Mouse (Mus musculus) macrophage (primary cell): ENCODE measurements around the gene Gtpbp3. TPM values are rescaled to one million over a fixed set of nuclear protein-coding genes. Genes with fewer than 3 reads are reported as not detected.
A peak's percentile ranks its signal among the peaks of the same experiment; 100 is the strongest.

Experiments used
- H3K27ac ChIP-seq: fragments of 350-480 bp; formaldehyde crosslinking; 2 replicates; pipeline ENCODE4 v1.9.0; 2021
- H3K36me3 ChIP-seq: fragments of 350-480 bp; formaldehyde crosslinking; 2 replicates; pipeline ENCODE4 v1.9.0; 2021; ENCODE audit errors: inconsistent target
- H3K4me3 ChIP-seq: fragments of 350-480 bp; formaldehyde crosslinking; 2 replicates; pipeline ENCODE4 v1.9.0; 2021; ENCODE audit errors: inconsistent target
- H3K79me2 ChIP-seq: fragments of 350-480 bp; formaldehyde crosslinking; 2 replicates; pipeline ENCODE4 v1.9.0; 2021; ENCODE audit errors: inconsistent target
- WGBS: methylation state at CpG from one replicate; pipeline ENCODE4 v1.1.7; 2026; ENCODE audit warnings: inconsistent platforms; ENCODE audit not compliant: missing documents; 5-methylcytosine and 5-hydroxymethylcytosine counted together
- polyA plus RNA-seq: library from polyadenylated mRNA; stranded (reverse); fragments of 250-400 nt; gene quantifications from 3 replicates; pipeline ENCODE4 v1.2.4, GENCODE M21; 2018; ENCODE audit warnings: inconsistent platforms
- total RNA-seq, 78 experiments: library from RNA; depleted of rRNA; stranded (reverse); fragments of 250-400 nt; gene quantifications; 1 replicate in 9 of 78; 2 replicates in 24 of 78; 3 replicates in 43 of 78; 4 replicates in 2 of 78; pipeline ENCODE4 v1.2.4; 2018; ENCODE audit warnings: inconsistent platforms in 56 of 78

Gtpbp3 gene
- total RNA-seq (2018; cell fraction: chromatin; rRNA removed) = 10 to 100 TPM in 19 of 26 experiments, 1 to 10 TPM in 7; 1.5 to 39.5 (median 21.6) TPM
- total RNA-seq (2018; cell fraction: cytosol; rRNA removed) = 10 to 100 TPM in 17 of 26 experiments, 1 to 10 TPM in 9; 3.7 to 17.6 (median 12.6) TPM
- total RNA-seq (2018; cell fraction: nucleus; rRNA removed) = 10 to 100 TPM in 19 of 26 experiments, 1 to 10 TPM in 7; 2.7 to 32.3 (median 14.0) TPM
- polyA plus RNA-seq = 4.0 to 12.7 TPM (median 11.4 TPM) in 3 replicates

DNA sequence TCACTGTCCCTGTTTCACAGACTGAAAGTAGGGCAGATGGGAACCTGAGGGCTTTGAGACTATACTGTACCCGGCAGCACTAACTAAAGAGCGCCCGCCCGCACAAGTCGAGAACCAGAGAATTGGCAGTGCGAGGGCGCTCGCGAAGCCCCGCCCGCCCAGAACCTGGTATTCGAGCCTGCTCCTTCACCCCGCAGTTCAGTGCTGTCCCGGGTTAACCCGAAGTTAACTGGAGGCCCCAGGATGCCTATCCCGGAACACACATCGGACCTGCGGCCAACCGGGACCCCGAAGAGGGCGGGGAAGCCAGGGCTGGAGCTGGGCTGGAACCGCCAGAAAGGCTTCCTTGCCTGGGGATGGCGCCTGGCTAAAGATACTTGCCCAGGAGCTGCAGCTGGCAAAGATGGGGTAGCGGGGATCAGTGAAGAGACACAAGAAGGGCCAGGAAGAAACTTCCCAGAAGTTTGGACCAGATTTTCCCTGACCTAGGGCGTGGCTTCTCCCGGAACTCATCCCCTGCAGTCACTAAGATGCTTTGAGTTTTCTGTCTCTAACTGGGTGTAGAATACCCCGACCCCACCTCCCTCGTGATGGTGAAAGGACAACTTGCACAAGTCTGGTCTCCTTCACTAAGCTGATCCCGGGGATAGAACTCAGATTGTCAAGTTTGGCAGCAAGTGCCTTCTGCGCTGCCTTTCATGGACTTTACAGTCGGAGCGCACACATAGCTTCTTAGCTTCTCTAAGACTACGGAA, at the start of gene Gtpbp3:
Gene Gtpbp3 (plus strand): TSS at position 413 of the 755 bp plus-strand sequence.
- peak within 1 kb of the TSS; percentile 72 for H3K4me3 ChIP-seq

GRCm38 (mm10) chr8:71441404-71441803, 46.5 kb upstream of the Gtpbp3 start:
- no peak overlapping the region for H3K27ac ChIP-seq
- no peaks in the 10 kb centered on the region for H3K79me2 ChIP-seq
- H3K4me3 ChIP-seq = no peak overlapping the region
- H3K36me3 ChIP-seq = no peaks in the 10 kb centered on the region
- 0% methylated on average over 7 of the region's 7 CpGs for WGBS

More for the DNA sequence above, at the start of gene Gtpbp3:
- peaks cover 12% of the 10 kb centered on the region for H3K79me2 ChIP-seq
- peaks cover 18% of the 10 kb centered on the region; the same call in 1 of the 2 replicates for H3K36me3 ChIP-seq
- WGBS = under 1% methylated on average over 33 of the region's 33 CpGs
- peak within 1 kb of the TSS; percentile 62 for H3K27ac ChIP-seq

DNA sequence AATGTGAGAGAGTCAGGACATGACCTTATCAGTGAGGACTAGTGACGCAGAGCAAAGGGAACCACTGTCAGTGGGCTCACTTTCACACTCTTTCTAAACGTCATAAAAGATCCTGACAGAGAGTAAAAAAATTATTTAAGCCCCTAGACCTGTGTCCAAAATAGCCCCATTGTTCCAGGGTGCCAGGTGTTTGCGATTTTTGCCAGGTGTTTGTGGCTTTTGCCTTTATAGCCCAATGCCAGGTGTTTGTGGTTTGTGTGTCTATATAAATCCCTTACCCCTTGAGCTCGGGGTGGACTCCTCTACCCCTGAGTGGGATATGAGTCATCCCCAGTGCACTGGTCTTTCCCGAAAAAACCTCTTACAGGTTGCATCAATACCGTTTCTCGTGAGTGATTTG, 42.8 kb upstream of the Gtpbp3 start:
- H3K27ac ChIP-seq = no peak overlapping the region
- 78% methylated on average over 6 of the region's 7 CpGs for WGBS
- no peaks in the 10 kb centered on the region for H3K36me3 ChIP-seq
- no peaks in the 10 kb centered on the region for H3K79me2 ChIP-seq
- no peak overlapping the region for H3K4me3 ChIP-seq

- WGBS = 96% methylated on average over 4 of the region's 4 CpGs
- H3K27ac ChIP-seq = no peak overlapping the region
- H3K79me2 ChIP-seq = no peaks in the 10 kb centered on the region
- no peaks in the 10 kb centered on the region for H3K36me3 ChIP-seq
- no peak overlapping the region for H3K4me3 ChIP-seq
Observed at GRCm38 (mm10) chr8:71451337-71451736, 36.6 kb upstream of the Gtpbp3 start.

- no peak overlapping the region for H3K27ac ChIP-seq
- H3K79me2 ChIP-seq = no peaks in the 10 kb centered on the region
- H3K4me3 ChIP-seq = no peak overlapping the region
- 75% methylated on average over 10 of the region's 11 CpGs for WGBS
- no peaks in the 10 kb centered on the region for H3K36me3 ChIP-seq
Observed at GRCm38 (mm10) chr8:71451777-71452176, 36.1 kb upstream of the Gtpbp3 start.

GRCm38 (mm10) chr8:71452669-71453068, 35.2 kb upstream of the Gtpbp3 start:
- Histone ChIP-seq H3K36me3 (no peaks in the 10 kb centered on the region), H3K27ac (no peak overlapping the region), H3K79me2 (no peaks in the 10 kb centered on the region), H3K4me3 (no peak overlapping the region)
- WGBS = 83% methylated on average over 2 of the region's 2 CpGs

GRCm38 (mm10) chr8:71454668-71455067, 33.2 kb upstream of the Gtpbp3 start:
- Histone ChIP-seq H3K36me3 (no peaks in the 10 kb centered on the region), H3K79me2 (no peaks in the 10 kb centered on the region), H3K4me3 (no peak overlapping the region), H3K27ac (no peak overlapping the region)
- 82% methylated on average over 8 of the region's 8 CpGs for WGBS

GRCm38 (mm10) chr8:71456906-71457305, 31.0 kb upstream of the Gtpbp3 start:
- no peak overlapping the region for H3K4me3 ChIP-seq
- no peaks in the 10 kb centered on the region for H3K79me2 ChIP-seq
- no peaks in the 10 kb centered on the region for H3K36me3 ChIP-seq
- H3K27ac ChIP-seq = no peak overlapping the region
- 84% methylated on average over 20 of the region's 22 CpGs for WGBS

- Histone ChIP-seq H3K79me2 (no peaks in the 10 kb centered on the region), H3K27ac (no peak overlapping the region), H3K4me3 (no peak overlapping the region), H3K36me3 (no peaks in the 10 kb centered on the region)
- 94% methylated on average over 20 of the region's 20 CpGs for WGBS
Observed at GRCm38 (mm10) chr8:71457659-71458270, 30.1 kb upstream of the Gtpbp3 start.

GRCm38 (mm10) chr8:71460716-71461115, 27.2 kb upstream of the Gtpbp3 start:
- H3K36me3 ChIP-seq = no peaks in the 10 kb centered on the region
- no peak overlapping the region for H3K4me3 ChIP-seq
- H3K27ac ChIP-seq = no peak overlapping the region
- H3K79me2 ChIP-seq = no peaks in the 10 kb centered on the region; the same call in 1 of the 2 replicates
- WGBS = 97% methylated on average over 6 of the region's 6 CpGs

GRCm38 (mm10) chr8:71461152-71461840, 26.6 kb upstream of the Gtpbp3 start:
- WGBS = 93% methylated on average over 45 of the region's 47 CpGs
- H3K27ac ChIP-seq = no peak overlapping the region
- no peak overlapping the region for H3K4me3 ChIP-seq
- H3K36me3 ChIP-seq = no peaks in the 10 kb centered on the region
- no peaks in the 10 kb centered on the region; the same call in 1 of the 2 replicates for H3K79me2 ChIP-seq

DNA sequence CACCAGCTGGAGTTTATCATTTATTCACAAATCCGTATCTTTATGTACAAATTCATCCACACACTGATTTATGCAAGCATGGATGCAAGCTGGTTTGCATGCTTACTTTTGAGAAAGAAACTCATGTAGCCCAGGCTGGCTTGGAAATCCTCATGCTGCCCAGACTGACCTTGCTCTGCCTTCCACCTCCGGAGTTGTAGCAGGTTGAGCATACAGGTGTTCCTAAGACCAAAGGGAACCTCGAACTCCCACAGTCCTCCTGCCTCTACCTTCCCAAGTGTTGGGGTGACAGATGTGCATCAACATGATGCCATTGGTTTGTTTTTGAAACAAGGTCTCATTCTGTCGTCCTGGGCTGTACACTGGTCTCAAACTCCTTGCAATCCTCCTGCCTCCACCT, 25.7 kb upstream of the Gtpbp3 start:
- Histone ChIP-seq H3K79me2 (no peaks in the 10 kb centered on the region; the same call in 1 of the 2 replicates), H3K4me3 (no peak overlapping the region), H3K36me3 (no peaks in the 10 kb centered on the region), H3K27ac (no peak overlapping the region)
- WGBS = 76% methylated on average over 4 of the region's 4 CpGs

GRCm38 (mm10) chr8:71462786-71463185, 25.1 kb upstream of the Gtpbp3 start:
- H3K79me2 ChIP-seq = no peaks in the 10 kb centered on the region; the same call in 1 of the 2 replicates
- no peak overlapping the region for H3K27ac ChIP-seq
- H3K36me3 ChIP-seq = no peaks in the 10 kb centered on the region
- peak overlapping the region; percentile 50 for H3K4me3 ChIP-seq
- 11% methylated on average over 16 of the region's 16 CpGs for WGBS

DNA sequence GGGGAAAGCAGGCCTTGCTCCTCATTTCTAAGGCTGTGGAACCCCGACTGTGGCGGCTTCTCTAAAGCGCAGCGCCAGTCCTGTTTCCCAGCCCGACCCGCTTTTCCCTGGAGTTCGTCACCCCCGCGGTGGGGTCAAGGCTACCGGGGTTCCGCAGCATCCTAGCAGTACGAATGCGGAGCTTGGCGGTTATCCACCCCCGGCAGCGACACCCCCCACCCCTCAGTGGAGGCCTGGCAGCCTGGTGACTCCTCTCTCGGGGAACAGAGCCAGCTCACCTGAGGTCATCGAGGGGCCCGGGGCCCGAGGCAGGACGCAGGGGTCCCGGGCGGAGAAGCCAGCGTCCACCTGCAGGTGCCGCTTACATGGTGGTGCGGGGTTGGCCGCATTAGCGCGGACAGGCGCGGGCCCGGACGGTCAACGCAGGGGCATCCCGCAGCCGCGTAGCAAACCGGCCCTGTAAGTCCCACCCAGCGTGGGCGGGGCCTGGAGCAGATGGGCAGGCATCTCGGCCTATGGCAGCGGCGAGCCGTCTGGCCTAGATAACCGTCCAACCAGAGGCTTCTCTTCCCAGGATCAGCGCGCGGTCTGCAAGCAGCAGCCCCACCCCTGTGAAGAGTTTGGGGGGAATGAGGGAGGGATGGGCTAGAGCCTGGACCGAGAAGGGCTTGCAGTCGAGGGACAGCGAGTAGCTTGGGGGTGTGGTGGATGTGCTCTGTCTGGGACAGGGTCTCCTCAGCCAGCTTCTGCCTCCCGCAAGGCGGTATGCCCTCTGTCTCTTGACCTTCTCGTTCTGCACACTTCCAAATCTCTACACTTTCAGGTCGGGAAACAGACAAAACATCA, 24.5 kb upstream of the Gtpbp3 start, which contains the start of gene Abhd8:
Gene Abhd8 (minus strand): TSS at position 468 of the 846 bp plus-strand sequence.
- whole genome bisulfite sequencing = 3% methylated on average over 55 of the region's 55 CpGs

More for the DNA sequence above, 24.5 kb upstream of the Gtpbp3 start, which contains the start of gene Abhd8:
- 0 out of 2 replicates have a peak within 1 kb of the TSS, but pooled peaks have one; percentile 15 for H3K27ac ChIP-seq
- H3K79me2 ChIP-seq = no peaks in the 10 kb centered on the region; the same call in 1 of the 2 replicates
- no peaks in the 10 kb centered on the region for H3K36me3 ChIP-seq
- H3K4me3 ChIP-seq = peak within 1 kb of the TSS; percentile 50
